Mouse (Mus musculus): Measurements from ENCODE around the gene Fut8. TPM values are rescaled to one million over a fixed set of nuclear protein-coding genes. Genes with fewer than 3 reads are reported as not detected.
"Not testable (repeated sequence)": the region's sequence is repeated elsewhere in the genome, so short reads cannot be mapped to it uniquely, and the experiment has no call there.

Gene Fut8
- polyA plus RNA-seq, 1 experiment from 2014 or later = 74.7 TPM

DNA sequence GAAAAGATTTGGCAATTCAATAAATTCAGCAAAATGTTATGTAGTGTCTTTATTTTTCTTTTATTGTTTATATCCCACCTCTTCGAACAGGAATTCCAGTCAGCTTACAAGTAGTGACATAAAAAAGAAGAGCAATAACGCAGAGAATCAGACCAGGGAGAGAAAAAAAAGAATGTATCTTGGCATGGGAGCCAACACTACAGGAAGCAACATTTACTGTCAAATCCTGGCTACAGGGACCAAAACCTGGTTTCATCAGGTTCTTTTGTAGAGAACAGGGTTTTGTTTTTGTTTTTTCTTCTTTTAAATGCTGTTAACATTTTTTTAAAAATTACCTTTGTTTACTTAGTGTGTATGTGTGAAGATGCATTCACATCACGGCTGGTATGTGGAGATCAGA, 273.7 kb downstream of the Fut8 start:
- H3K9me3 ChIP-seq (replicated peaks) = no peaks in the 10 kb centered on the region
- no peak overlapping the region for H3K4me2 ChIP-seq
- 77% methylated on average over 3 of the region's 3 CpGs for WGBS
- H3K27ac ChIP-seq (replicated peaks) = no peak overlapping the region
- H3K27me3 ChIP-seq (replicated peaks) = no peaks in the 10 kb centered on the region
- no peak overlapping the region for H3K9ac ChIP-seq (replicated peaks)
- no peak for ATAC-seq (ENCODE audit: low FRiP score)
- H3K36me3 ChIP-seq = no peaks in the 10 kb centered on the region
- H3K4me3 ChIP-seq (replicated peaks) = no peak overlapping the region
- no peaks in the 10 kb centered on the region for H3K4me1 ChIP-seq

DNA sequence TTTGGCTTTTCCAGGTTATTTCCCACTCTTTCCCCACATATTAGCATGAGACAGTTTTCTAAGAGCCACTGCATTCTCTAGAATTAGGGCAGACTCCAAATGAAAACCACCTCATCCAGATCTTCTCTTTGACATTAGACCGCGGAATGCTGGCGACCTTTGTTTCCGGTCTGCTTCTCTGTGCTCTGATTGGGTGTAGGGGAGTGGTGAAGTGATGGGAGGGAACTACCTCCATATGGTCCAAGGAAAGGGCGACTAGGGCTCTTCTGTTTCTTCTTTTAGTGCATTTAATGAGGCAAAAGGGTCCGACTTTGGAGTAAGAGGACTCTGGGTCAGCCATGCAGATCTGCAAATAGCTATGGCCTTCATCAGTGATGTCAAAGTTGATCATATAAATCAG, 278.9 kb downstream of the Fut8 start:
- Histone ChIP-seq H3K4me1 (no peaks in the 10 kb centered on the region), H3K9me3 (replicated peaks) (no peaks in the 10 kb centered on the region), H3K27ac (replicated peaks) (no peak overlapping the region), H3K36me3 (no peaks in the 10 kb centered on the region), H3K27me3 (replicated peaks) (no peaks in the 10 kb centered on the region), H3K4me3 (replicated peaks) (no peak overlapping the region), H3K9ac (replicated peaks) (no peak overlapping the region), H3K4me2 (no peak overlapping the region)
- 87% methylated on average over 6 of the region's 6 CpGs for WGBS
- ATAC-seq (ENCODE audit: low FRiP score) = no peak

DNA sequence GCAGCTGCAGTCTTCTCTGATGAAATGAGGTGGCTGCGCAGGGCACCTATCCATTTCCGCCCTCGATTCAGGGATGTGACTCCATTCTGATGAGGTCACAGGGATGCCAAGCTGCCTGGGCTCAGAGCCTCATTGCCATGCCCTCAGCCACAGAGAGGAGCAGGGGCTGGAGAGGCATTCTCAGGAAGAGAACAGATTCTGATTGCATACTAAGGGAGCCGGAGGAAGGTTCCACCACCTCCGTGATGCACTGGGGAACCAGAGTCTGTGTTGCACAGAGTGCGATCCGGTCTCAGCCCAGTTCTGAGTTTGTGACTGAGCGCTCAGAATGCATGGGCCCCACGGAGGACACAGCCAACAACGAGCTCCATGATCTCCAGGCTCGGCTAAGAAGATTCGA, 279.8 kb downstream of the Fut8 start:
- no peak overlapping the region for H3K4me2 ChIP-seq
- ATAC-seq (ENCODE audit: low FRiP score) = no peak
- no peaks in the 10 kb centered on the region for H3K36me3 ChIP-seq
- H3K9me3 ChIP-seq (replicated peaks) = no peaks in the 10 kb centered on the region
- H3K4me1 ChIP-seq = no peaks in the 10 kb centered on the region
- H3K9ac ChIP-seq (replicated peaks) = no peak overlapping the region
- WGBS = 84% methylated on average over 12 of the region's 12 CpGs
- no peak overlapping the region for H3K4me3 ChIP-seq (replicated peaks)
- H3K27ac ChIP-seq (replicated peaks) = no peak overlapping the region
- no peaks in the 10 kb centered on the region for H3K27me3 ChIP-seq (replicated peaks)

DNA sequence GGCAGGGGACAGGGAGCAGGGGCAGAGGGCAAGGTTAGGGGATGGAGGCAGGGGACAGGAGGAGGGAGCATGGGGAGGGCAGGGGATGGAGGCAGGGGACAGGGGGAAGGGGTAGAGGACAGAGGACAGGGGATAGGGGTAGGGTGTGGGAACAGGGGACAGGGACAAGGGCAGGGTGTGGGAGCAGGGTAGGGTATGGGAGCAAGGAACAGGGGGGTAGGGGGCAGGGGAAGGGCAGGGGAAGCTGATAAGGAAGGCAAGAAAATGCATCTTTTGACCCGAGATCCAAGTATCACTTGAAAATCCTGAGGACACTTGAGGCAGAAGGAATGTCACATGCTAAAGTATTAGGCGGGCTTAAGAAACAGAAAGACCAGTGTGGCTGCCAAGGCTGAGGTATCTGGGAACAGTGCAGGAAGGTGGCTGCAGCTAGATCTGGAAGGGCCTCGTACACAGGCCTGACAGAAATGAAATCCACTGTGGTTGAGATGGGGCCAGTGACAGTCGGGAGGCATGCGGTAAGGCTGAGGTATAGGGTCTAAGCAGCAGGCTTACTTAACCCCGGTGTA, 281.7 kb downstream of the Fut8 start:
- Histone ChIP-seq H3K9ac (replicated peaks) (no peak overlapping the region), H3K27me3 (replicated peaks) (no peaks in the 10 kb centered on the region), H3K36me3 (no peaks in the 10 kb centered on the region), H3K4me2 (no peak overlapping the region), H3K27ac (replicated peaks) (no peak overlapping the region), H3K4me3 (replicated peaks) (no peak overlapping the region), H3K9me3 (replicated peaks) (no peaks in the 10 kb centered on the region), H3K4me1 (no peaks in the 10 kb centered on the region)
- no peak for ATAC-seq (ENCODE audit: low FRiP score)
- WGBS = 79% methylated on average over 6 of the region's 6 CpGs

DNA sequence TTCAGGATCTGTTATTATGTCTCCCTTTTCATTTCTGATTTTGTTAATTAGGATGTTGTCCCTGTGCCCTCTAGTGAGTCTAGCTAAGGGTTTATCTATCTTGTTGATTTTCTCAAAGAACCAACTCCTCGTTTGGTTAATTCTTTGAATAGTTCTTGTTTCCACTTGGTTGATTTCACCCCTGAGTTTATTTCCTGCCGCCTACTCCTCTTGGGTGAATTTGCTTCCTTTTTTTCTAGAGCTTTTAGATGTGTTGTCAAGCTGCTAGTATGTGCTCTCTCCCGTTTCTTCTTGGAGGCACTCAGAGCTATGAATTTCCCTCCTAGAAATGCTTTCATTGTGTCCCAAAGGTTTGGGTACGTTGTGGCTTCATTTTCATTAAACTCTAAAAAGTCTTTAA, 286.1 kb downstream of the Fut8 start:
- H3K9ac ChIP-seq (replicated peaks); H3K27me3 ChIP-seq (replicated peaks); H3K4me2 ChIP-seq; H3K27ac ChIP-seq (replicated peaks); H3K4me1 ChIP-seq; ATAC-seq (ENCODE audit: low FRiP score); H3K9me3 ChIP-seq (replicated peaks); H3K36me3 ChIP-seq; H3K4me3 ChIP-seq (replicated peaks): not testable (repeated sequence)
- WGBS = 77% methylated on average over 4 of the region's 4 CpGs

Measured in neural tube, embryonic 15.5 days (tissue).